Mouse (Mus musculus) right cerebral cortex, postnatal 4 days (tissue): ENCODE results near the gene Slc6a8.

Source experiments
- DNase-seq: peaks from one replicate; pipeline ENCODE4 v3.0.0-alpha.2; 2022

Slc6a8 gene

DNA sequence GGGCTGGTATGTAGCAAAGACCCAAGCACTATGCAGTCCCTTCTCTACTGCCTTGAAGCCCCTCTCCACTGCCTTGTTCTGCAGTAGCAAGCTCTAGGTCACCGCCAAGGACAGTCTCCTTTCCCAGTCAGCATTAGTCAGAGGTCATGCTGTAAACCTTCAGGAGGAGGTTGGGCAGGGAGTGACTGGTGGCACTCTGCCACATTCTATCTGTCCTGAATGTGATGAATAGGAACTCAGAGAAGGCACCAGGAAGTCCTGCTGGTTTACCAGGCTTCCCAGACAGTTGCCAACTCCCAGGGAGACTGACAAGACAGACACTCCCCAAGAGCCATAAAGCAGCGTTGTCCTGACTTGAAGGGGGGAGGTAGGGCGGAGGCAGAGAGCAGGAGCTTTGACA, 12.7 kb downstream of the Slc6a8 start:
- DNase-seq = no peak

DNA sequence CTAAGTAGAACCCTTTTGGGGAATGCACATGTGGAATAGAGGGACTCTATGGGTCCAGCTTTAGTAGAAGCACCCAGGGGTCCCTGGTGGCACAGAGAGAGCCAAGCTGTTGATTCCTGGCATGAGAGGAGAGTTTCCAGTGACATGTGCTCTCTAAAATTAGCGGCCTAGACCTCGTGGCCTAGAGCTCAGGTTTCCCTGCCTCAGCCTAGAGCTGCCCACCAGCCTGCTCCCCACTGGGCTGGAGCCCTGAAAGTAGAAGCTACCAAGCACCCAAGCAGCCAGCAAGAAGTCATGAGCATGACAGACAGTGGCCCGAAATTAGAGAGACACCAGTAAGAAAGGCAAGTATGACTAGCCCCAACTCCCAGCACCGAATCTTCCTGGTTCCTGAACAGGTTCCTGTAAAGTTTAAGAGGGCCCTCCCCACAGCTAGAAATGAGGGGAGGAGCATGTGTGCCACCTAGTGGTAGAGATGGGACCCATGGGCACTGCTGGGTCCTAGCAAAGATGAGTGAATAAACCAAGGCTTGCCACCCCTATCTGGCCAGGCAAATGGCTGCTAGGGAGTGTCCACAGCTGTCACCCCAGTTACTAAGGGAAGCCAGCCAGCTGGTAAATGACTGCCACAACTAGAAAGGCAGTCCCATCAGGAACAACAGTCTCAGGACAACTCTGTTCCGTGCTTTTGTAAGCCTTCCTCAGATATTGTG, 18.1 kb downstream of the Slc6a8 start:
- DNase-seq = peak; percentile 42

DNA sequence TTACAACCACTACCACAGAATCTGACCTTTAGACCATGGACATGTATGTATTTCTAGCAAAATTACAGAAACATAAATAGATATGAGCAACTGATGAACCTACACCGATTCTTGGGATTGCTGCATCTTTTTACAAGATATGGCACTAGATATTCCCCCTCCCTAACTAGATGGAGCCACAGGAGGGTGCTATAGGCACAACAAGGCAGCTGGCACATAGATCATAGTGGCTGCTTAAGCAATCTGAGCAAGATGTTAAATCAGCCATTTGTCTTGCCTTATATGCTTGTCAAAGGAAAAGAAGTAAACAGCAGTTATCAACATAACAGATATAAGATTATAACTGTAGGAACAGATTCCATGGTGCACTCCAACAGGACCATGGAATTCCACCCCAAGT, 27.5 kb downstream of the Slc6a8 start:
- no peak for DNase-seq

DNA sequence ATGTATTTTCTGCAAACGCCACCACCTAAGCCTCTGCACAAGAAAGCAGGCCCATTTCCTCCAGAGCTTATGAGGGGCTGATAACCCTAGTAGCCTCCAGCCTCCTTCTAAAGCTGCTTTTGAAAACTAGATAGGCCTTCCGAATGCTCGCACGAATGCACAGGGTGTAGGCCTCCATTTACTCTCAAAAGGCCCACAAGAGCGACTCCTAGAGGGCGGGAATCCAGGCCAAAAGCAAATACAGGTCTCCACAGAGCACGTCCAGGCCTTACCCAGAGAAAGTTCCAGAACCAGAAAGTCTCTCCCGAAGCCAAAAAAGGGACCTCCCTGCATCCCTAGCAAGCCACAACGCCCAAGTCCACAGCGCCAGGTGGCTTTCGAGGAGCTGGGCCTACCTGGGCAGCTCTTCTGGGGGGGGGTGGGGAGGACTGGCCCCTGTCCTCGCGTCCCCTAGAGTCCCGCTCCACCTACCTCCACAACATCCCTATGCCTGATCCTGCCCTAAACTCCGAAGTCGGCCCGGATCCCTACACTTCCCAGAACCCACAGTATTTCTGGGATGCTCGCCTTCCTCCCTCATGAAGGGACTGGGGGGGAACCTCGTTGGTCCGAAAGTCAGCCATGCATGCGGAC, 42.6 kb downstream of the Slc6a8 start:
- DNase-seq = peak; percentile 17

DNA sequence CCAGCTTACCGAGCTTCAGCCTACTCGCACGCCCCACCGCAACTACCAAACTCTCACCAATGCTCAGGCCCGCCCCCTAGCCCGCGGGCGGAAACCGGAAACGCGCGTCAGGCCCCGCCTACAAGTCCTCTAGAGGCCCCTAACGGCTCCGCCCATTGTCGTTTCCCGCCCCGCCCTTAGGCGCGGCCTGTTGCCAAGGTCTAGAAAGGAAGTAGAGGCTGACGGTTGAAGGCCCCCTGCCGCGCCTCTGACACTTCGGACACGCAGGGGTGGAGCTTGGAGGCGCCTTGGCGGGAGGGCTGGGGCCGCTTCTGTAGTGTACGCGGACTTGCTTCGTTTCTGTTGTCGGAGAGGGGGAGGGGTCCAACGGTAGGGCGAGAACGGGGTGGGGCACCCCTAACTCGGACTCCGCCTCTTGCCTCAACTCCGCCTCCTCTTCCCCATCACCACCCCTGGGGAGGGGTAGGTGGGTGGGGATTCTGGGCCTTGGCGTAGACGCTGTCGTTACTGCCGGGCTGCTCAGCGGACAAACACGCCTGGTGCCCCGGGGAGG, 43.2 kb downstream of the Slc6a8 start, which contains the start of the genes Bcap31 and Abcd1:
Gene Bcap31 (minus strand): TSS at position 67 of the 553 bp plus-strand sequence.
Gene Abcd1 (plus strand): TSS at position 489 of the 553 bp plus-strand sequence.
- DNase-seq = peak; percentile 83

DNA sequence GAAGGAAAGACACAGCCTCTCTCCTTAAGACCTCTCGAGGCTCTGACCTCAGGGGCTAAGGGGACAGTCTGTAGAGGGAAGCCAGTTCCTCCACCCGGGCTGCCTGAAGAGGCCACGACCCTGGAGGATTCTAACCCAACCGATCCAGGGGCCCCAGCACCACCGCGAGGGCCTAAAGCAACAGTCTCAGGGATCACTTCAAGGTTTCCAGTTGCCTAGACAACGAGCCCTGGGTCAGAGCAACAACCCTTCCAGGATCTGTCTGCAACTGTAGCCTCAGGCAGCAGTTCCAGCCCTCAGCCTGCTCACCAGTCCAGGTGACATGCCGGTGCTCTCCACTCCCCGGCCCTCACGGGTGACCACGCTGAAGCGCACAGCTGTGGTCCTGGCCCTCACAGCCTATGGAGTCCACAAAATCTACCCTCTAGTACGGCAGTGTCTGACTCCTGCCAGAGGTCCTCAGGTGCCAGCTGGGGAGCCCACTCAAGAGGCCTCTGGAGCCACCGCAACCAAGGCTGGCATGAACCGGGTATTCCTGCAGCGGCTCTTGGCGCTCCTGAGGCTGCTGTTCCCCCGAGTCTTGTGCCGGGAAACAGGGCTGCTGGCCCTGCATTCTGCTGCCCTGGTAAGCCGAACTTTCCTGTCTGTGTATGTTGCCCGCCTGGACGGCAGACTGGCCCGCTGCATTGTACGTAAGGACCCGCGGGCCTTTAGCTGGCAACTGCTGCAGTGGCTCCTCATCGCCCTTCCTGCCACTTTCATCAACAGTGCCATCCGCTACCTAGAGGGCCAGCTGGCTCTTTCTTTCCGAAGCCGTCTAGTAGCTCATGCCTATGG, 44.0 kb downstream of the Slc6a8 start:
- no peak for DNase-seq

DNA sequence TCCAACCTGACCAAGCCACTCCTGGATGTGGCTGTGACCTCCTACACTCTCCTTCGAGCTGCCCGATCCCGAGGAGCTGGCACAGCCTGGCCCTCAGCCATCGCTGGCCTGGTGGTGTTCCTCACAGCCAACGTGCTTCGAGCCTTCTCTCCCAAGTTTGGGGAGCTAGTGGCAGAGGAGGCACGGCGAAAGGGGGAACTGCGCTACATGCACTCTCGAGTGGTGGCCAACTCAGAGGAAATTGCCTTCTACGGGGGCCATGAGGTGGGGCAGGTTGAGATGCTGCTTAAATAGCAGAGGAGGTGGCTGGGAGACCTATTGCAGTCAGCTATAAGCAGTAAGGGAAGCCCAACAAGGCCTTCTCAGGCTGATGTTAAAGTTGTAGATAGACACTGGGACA, 44.7 kb downstream of the Slc6a8 start:
- DNase-seq = no peak

DNA sequence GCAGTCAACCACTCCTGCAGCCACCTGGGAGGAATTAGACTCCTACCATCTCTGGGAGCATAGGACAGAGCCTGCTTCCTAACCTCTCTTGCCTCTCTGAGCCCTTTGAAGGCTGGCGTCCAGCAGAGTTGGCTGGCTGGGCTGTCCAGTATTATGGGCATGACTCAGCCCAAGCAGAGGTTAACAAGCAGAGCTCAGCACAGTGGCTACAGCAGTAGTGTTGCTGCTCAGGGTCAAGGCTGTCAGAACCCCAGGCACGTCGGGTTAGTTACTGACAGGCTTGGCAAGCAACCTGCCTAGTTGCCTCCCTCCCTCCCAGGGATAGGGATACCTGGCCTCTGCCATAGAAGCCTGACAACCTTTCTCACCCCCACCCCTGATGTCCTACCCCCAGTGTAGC, 45.3 kb downstream of the Slc6a8 start:
- no peak for DNase-seq

DNA sequence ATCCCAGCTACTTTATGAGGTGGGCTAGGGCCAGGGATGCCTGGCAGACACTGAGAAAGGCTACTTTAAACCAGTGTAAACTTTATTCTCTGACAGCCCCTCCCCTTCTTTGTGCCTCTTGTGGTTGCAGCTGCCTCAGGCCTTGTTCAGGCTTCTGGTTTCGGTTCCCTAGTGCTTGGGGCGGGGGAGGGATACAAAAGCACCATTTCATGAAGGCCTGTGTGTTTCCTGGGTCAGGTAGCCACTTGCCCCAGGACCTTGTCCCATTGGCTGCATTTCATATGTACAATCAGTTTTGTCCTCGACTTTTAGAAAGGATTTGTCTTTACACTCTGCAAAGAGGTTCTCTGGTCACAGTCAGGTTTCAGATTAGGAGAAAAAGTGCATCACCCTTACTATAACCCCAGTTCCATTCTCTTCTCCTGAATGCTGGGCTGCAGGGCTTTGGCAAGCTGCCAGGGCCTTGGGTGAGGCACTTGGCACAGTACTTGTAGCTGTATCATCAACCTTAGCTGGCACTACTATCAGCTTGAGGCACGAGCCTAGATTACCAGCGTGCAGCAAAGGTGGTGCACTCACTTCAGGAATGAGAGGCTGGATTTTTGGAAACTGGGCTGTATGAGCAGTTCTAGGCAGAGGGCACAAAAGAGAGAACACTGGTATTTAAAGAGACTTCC, 45.9 kb downstream of the Slc6a8 start:
- no peak for DNase-seq

DNA sequence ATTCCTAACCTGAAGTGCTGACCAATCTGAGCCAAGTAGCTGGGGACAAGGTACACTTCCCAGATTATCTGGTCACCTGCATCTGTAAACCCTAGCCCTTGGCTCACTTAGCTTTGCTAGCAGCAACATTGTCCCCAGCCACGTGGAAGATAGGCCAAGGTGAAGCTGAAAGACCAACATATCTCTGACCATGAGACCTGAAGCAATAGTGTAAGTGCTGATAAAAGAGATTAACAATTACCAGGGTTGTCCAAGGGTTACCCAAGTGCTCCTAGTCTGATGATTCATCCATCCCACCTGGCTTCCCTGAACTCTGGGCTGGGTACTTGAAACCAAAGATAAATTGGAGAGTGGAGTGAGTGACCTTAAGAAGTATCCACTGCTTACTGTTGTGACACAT, 58.0 kb downstream of the Slc6a8 start:
- no peak for DNase-seq
